Mouse (Mus musculus): Measurements from ENCODE around the gene Olfr309. TPM values are rescaled to one million over a fixed set of nuclear protein-coding genes. Genes with fewer than 3 reads are reported as not detected.

Olfr309 gene
- polyA plus RNA-seq, 1 experiment from 2014 or later, result not detected

GRCm38 (mm10) chr7:86277072-86277471, 36.4 kb downstream of the Olfr309 start, which contains the start of gene Olfr310:
Olfr310 (minus strand) TSS chr7:86277172.
- ATAC-seq (ENCODE audit: insufficient read depth), result no peak
- DNase-seq, result no peak
- Histone ChIP-seq H3K9ac (no peak within 1 kb of the TSS), H3K4me3 (ENCODE audit: low read depth, low read length) (no peak within 1 kb of the TSS), H3K4me2 (no peak within 1 kb of the TSS), H3K4me1 (ENCODE audit: insufficient read depth) (no peaks in the 10 kb centered on the region), H3K27ac (ENCODE audit: low read depth) (no peak within 1 kb of the TSS), H3K36me3 (ENCODE audit: insufficient read depth) (no peaks in the 10 kb centered on the region), H3K27me3 (ENCODE audit: insufficient read depth, low read length) (no peaks in the 10 kb centered on the region), H3K9me3 (ENCODE audit: low read depth, low read length) (no peaks in the 10 kb centered on the region)
- no peak for TF ChIP-seq CTCF (IDR thresholded peaks at IDR 0.05; ENCODE audit: low read depth)
- WGBS, result 57% methylated on average over 1 of the region's 1 CpGs

Small RNA genes lying within 50 kb of the gene (microRNA-seq; reads per million reads assigned to microRNA genes)
- not detected for gene Gm23192 (ENCODE audit: borderline number of aligned reads)

Other genes with a start within 250 kb of the Olfr309 start
- not detected in 2 replicates for gene Vmn2r75, start 141.9 kb downstream of the Olfr309 start, polyA plus RNA-seq (2014; fragmentation: Nextera tagmentation; extraction: Ambion mirVana)
- not detected in 2 replicates for gene Vmn2r76, start 67.4 kb downstream of the Olfr309 start, polyA plus RNA-seq (2014; fragmentation: Nextera tagmentation; extraction: Ambion mirVana)
- gene Olfr310, start 36.5 kb downstream of the Olfr309 start, polyA plus RNA-seq (2014; fragmentation: Nextera tagmentation; extraction: Ambion mirVana), result not detected in 2 replicates
- gene Olfr308, start 11.9 kb upstream of the Olfr309 start, polyA plus RNA-seq (2014; fragmentation: Nextera tagmentation; extraction: Ambion mirVana), result not detected in 2 replicates
- not detected in 2 replicates for gene Olfr307, start 23.9 kb upstream of the Olfr309 start, polyA plus RNA-seq (2014; fragmentation: Nextera tagmentation; extraction: Ambion mirVana)
- gene Olfr305, start 53.2 kb upstream of the Olfr309 start, polyA plus RNA-seq (2014; fragmentation: Nextera tagmentation; extraction: Ambion mirVana), result not detected in 2 replicates
- gene Olfr304, start 73.0 kb upstream of the Olfr309 start, polyA plus RNA-seq (2014; fragmentation: Nextera tagmentation; extraction: Ambion mirVana), result not detected in 2 replicates
- not detected in 2 replicates for gene Olfr303, start 84.1 kb upstream of the Olfr309 start, polyA plus RNA-seq (2014; fragmentation: Nextera tagmentation; extraction: Ambion mirVana)
- gene Olfr301, start 90.1 kb upstream of the Olfr309 start, polyA plus RNA-seq (2014; fragmentation: Nextera tagmentation; extraction: Ambion mirVana), result not detected in 2 replicates
- gene Olfr299, start 146.2 kb upstream of the Olfr309 start, polyA plus RNA-seq (2014; fragmentation: Nextera tagmentation; extraction: Ambion mirVana), result not detected in 2 replicates
- not detected in 2 replicates for gene Olfr298, start 178.8 kb upstream of the Olfr309 start, polyA plus RNA-seq (2014; fragmentation: Nextera tagmentation; extraction: Ambion mirVana)
- not detected in 2 replicates for gene Olfr297, start 206.3 kb upstream of the Olfr309 start, polyA plus RNA-seq (2014; fragmentation: Nextera tagmentation; extraction: Ambion mirVana)

All from lung, embryonic 14.5 days (tissue).